Mouse (Mus musculus) kidney, embryonic 16.5 days (tissue): ENCODE results near the gene Ccl1. TPM values are rescaled to one million over a fixed set of nuclear protein-coding genes. Genes with fewer than 3 reads are reported as not detected.

ENCODE experiments used
- ATAC-seq: fragments of 200-750 bp; cut with Nextera tagmentation; 2 replicates; pipeline ENCODE4 v1.8.0; 2017; ENCODE audit warnings: moderate TSS enrichment; ENCODE audit not compliant: low FRiP score, low TSS enrichment
- H3K27ac ChIP-seq: fragments of 300-500 bp; sonication (generic); 2 replicates; pipeline ENCODE4 v1.5.1; 2014; ENCODE audit warnings: low read length
- H3K27me3 ChIP-seq: fragments of 300-500 bp; sonication (generic); 2 replicates; pipeline ENCODE4 v1.6.1; 2014; ENCODE audit warnings: low read length, control low read depth, mixed read lengths; ENCODE audit not compliant: insufficient read depth
- H3K36me3 ChIP-seq: fragments of 300-500 bp; sonication (generic); 2 replicates; pipeline ENCODE4 v1.6.1; 2014; ENCODE audit warnings: low read length, control low read depth, mixed read lengths; ENCODE audit not compliant: insufficient read depth
- H3K4me1 ChIP-seq: fragments of 300-500 bp; sonication (generic); 2 replicates; pipeline ENCODE4 v1.6.1; 2014; ENCODE audit warnings: low read length, control low read depth, mixed read lengths; ENCODE audit not compliant: insufficient read depth
- H3K4me2 ChIP-seq: fragments of 300-500 bp; sonication (generic); replicated peaks from 2 replicates; pipeline ENCODE4 v1.6.1; 2014; ENCODE audit warnings: low read depth, low read length
- H3K4me3 ChIP-seq: fragments of 300-500 bp; sonication (generic); 2 replicates; pipeline ENCODE4 v1.5.1; 2014; ENCODE audit warnings: mild to moderate bottlenecking, low read length
- H3K9ac ChIP-seq: fragments of 300-500 bp; sonication (generic); replicated peaks from 2 replicates; pipeline ENCODE4 v1.6.1; 2014; ENCODE audit warnings: low read length
- H3K9me3 ChIP-seq: fragments of 300-500 bp; sonication (generic); 2 replicates; pipeline ENCODE4 v1.6.1; 2016; ENCODE audit warnings: low read length, control low read depth
- WGBS: fragments of 180-500 bp; shearing (Covaris S2); extraction: QIAGEN DNeasy Blood & Tissue Kit; methylation state at CpG from one replicate; pipeline ENCODE4 v1.1.7; 2014; 5-methylcytosine and 5-hydroxymethylcytosine counted together
- polyA plus RNA-seq: library from polyadenylated mRNA; unstranded; fragments of >200 nt; fragmentation: Nextera tagmentation; extraction: Ambion mirVana; gene quantifications from 2 replicates; pipeline ENCODE4 v1.2.1, GENCODE M21; 2015

Ccl1 gene
- polyA plus RNA-seq: not detected in 2 replicates

DNA sequence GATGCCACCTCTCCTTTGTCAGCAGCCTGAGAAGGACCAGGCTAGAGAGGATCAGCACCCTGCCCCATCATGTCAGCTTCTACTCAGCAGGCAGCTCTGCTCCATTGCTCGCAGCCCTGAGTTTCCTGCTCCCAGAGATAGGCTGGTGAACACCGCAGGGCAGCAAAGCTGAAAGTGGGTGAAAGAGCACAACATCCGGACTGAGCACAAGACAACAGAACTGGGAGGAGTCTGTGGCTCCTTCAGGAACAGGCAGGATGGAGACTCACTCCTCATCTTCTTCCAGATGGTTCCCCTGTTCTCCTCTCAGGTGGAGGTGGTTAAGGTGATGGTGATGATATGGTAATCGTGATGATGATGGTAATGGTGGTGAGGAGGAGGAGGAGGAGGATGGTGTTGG is at the start of gene Ccl1:
Gene Ccl1, minus strand, starts transcription at position 101 of the 400 bp plus-strand sequence.
- H3K27ac ChIP-seq: no peak within 1 kb of the TSS
- no peaks in the 10 kb centered on the region for H3K9me3 ChIP-seq
- no peak within 1 kb of the TSS for H3K9ac ChIP-seq
- WGBS: 66% methylated on average over 4 of the region's 4 CpGs
- no peak for ATAC-seq
- H3K4me2 ChIP-seq: no peak within 1 kb of the TSS
- no peaks in the 10 kb centered on the region for H3K36me3 ChIP-seq
- no peak within 1 kb of the TSS for H3K4me3 ChIP-seq
- H3K27me3 ChIP-seq: no peaks in the 10 kb centered on the region
- no peaks in the 10 kb centered on the region for H3K4me1 ChIP-seq

DNA sequence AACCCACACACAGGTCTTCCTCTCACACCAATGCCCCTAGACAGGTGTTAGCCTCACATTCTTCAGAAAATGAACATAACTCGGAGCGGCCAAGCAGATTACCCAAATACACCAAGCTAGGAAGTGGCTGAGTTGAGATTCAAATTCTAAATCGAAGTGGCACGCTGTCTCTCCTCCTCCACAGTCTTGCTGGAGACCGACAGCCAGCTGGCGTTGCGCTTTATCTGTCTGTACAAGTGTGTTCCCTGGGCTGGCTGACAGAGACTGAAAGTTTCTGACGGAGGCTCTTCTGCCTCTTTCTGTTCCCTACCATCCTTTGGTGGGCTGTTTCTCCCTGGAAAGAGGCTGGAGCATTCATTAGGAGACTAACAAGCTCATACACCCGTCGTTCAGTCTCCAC is 45.5 kb upstream of the Ccl1 start:
- no peak overlapping the region for H3K4me3 ChIP-seq
- no peaks in the 10 kb centered on the region for H3K36me3 ChIP-seq
- H3K4me1 ChIP-seq: no peaks in the 10 kb centered on the region
- 85% methylated on average over 10 of the region's 10 CpGs for WGBS
- no peak for ATAC-seq
- peaks cover 6% of the 10 kb centered on the region; the same call in 1 of the 2 replicates for H3K27me3 ChIP-seq
- no peak overlapping the region for H3K27ac ChIP-seq
- H3K4me2 ChIP-seq: no peak overlapping the region
- H3K9ac ChIP-seq: no peak overlapping the region
- no peaks in the 10 kb centered on the region for H3K9me3 ChIP-seq

DNA sequence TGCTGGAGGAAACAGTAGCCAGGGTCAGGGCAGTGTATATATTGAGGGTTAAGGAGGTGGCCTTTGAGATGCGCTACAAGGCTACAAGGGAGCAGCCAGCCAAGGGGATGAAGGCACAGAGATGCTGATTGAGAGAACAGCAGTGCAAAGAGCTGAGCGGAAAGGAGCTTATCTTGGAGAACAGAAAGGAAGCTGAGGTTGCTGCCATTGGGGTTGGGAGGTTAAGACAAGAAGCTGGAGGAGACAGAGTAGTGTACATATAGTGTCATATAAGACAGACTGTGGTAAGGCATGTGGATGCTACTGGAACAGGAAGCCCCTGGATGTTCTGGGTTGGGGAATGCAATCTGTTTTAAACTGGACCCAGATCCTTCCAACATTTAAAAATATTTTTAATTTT is 35.4 kb upstream of the Ccl1 start:
- no peaks in the 10 kb centered on the region for H3K9me3 ChIP-seq
- no peaks in the 10 kb centered on the region for H3K36me3 ChIP-seq
- H3K4me1 ChIP-seq: peaks cover 21% of the 10 kb centered on the region
- H3K27me3 ChIP-seq: 0 out of 2 replicates have a peak, but pooled peaks cover 5% of the 10 kb centered on the region
- no peak overlapping the region for H3K4me3 ChIP-seq
- WGBS: 21% methylated on average over 2 of the region's 2 CpGs
- no peak for ATAC-seq
- no peak overlapping the region for H3K27ac ChIP-seq
- no peak overlapping the region for H3K4me2 ChIP-seq
- H3K9ac ChIP-seq: no peak overlapping the region

DNA sequence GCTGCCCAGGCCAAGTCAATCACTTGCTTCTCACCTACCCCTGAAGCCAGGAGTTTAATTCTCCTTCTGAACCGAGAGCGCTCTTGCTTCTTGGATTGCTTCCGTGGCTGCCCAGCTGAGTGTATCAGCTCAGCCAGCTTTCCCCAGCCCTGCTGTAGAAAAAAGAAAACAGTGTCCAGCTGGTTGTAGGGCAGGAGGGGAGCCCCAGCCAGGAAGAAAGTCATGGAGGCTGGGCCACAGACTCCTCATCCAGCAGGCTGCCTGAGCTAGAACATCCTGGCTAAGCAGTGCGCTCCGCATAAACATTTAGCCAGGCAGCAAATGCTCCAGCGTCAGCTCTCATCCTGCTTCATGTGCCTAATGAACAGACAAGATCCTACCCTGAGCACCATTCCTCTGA is 34.9 kb upstream of the Ccl1 start:
- Histone ChIP-seq H3K27ac (peak overlapping the region; percentile 49; the same call in 1 of the 2 replicates), H3K9me3 (no peaks in the 10 kb centered on the region), H3K36me3 (no peaks in the 10 kb centered on the region), H3K27me3 (0 out of 2 replicates have a peak, but pooled peaks cover 5% of the 10 kb centered on the region), H3K9ac (no peak overlapping the region), H3K4me3 (no peak overlapping the region), H3K4me1 (peaks cover 17% of the 10 kb centered on the region), H3K4me2 (0 out of 2 replicates have a peak overlapping the region, but pooled peaks have one; percentile 23)
- 10% methylated on average over 6 of the region's 6 CpGs for WGBS
- peak; percentile 61 for ATAC-seq

DNA sequence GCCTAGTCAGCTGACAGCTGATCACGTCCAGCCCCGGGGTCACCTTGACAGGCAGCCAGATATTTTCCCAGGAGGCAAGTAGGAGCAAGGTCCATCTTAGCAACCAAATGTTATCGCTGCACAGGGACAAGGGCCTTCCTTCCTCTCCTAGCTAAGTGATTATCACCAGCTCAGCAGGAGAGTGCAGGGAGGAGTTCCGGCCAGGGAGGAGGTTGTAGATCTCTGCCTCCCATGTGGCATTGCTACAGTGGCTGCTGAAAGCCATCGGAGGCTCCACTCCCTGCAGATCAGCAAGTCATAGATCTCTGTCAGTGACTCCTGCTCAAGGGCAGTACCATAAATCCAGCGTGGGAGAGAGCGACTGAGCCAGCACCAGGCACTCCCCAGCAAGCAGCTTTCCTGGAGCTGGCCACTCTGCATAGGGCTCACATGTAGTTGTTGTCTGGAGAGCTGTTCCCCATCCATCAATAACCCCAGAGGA is 34.5 kb upstream of the Ccl1 start:
- no peaks in the 10 kb centered on the region for H3K9me3 ChIP-seq
- peak overlapping the region; percentile 49; the same call in 1 of the 2 replicates for H3K27ac ChIP-seq
- peaks cover 17% of the 10 kb centered on the region for H3K4me1 ChIP-seq
- no peak overlapping the region for H3K4me3 ChIP-seq
- no peaks in the 10 kb centered on the region for H3K36me3 ChIP-seq
- 1% methylated on average over 7 of the region's 7 CpGs for WGBS
- H3K9ac ChIP-seq: no peak overlapping the region
- ATAC-seq: peak; percentile 96
- 0 out of 2 replicates have a peak, but pooled peaks cover 5% of the 10 kb centered on the region for H3K27me3 ChIP-seq
- 0 out of 2 replicates have a peak overlapping the region, but pooled peaks have one; percentile 23 for H3K4me2 ChIP-seq

DNA sequence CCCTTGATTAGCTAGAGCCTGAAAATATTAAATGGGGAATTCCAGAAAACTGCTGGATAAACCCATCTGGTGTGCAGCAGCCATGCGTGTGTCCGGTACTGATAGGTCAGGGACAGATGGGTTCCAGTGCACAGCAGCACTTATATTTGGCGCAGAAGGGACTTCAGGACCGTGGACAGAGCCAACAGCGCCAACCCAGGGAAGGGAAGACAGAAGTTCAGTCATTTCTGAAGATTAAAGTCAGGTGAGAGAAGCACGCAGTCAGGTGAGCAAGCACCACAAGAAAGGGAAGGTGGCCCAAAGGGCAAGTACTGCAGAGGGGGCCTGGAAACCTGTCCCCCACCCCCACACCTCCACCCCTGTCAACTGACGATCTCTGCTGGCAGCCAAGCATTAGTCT is 7.7 kb upstream of the Ccl1 start:
- Histone ChIP-seq H3K9me3 (no peaks in the 10 kb centered on the region), H3K4me3 (no peak overlapping the region), H3K4me1 (no peaks in the 10 kb centered on the region), H3K27me3 (no peaks in the 10 kb centered on the region), H3K27ac (no peak overlapping the region), H3K36me3 (no peaks in the 10 kb centered on the region), H3K9ac (no peak overlapping the region), H3K4me2 (no peak overlapping the region)
- 34% methylated on average over 7 of the region's 7 CpGs for WGBS
- ATAC-seq: no peak

DNA sequence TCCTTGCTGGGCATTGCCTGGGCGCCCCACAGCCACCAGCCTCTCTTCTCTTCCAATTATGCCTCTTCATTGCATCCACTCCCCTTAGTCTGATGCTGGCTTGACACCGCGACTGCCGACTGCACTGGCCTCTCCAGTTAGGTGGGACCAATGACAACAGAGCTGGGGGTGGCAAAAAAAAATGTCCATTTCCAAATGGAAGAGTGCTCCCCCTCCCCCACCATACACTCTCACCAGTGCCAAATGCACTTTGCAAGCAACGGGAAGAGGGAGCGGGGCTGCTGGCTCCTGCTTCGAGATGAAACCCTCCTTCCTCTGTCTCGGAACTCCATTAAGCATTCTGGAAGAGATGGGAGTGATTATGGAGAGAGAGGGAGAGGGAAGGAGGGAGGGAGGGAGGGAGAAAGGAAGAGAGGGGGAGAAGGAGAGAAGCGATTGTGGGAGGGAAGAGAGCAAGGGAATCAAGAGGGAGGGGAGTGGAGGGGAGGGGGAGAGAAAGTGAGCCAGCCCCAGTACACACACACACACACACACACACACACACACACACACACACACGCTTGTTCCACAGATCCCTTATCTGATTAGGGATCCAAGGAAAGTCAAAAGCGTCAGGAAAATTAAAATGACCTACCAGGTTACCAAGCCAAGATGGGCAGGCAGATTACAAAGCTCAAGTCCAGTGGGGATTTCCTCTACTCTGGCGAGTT is 5.0 kb upstream of the Ccl1 start:
- H3K4me2 ChIP-seq: no peak overlapping the region
- no peaks in the 10 kb centered on the region for H3K9me3 ChIP-seq
- H3K4me3 ChIP-seq: no peak overlapping the region
- no peak overlapping the region for H3K9ac ChIP-seq
- H3K36me3 ChIP-seq: no peaks in the 10 kb centered on the region
- H3K4me1 ChIP-seq: no peaks in the 10 kb centered on the region
- H3K27ac ChIP-seq: no peak overlapping the region
- no peaks in the 10 kb centered on the region for H3K27me3 ChIP-seq
- WGBS: 11% methylated on average over 12 of the region's 12 CpGs
- ATAC-seq: no peak

DNA sequence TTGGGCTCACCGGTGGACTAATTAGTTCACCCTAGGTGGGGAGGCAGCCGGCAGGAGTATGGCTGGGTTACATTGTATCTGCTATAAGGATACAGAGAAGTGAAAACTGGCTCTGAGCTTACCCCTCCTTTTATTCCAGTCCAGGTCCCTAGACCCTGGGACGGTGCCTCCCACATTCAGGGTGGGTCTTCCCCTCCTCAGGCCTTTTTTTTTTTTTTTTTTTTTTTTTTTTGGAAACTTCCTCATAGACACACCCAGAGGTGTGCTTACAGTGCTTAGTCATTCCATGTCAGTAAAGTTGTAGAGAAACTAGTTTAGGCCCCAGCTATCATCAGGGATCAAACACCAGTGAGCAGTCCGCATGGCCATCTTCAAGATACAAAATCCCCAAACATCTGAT is 7.6 kb downstream of the Ccl1 start:
- H3K27me3 ChIP-seq: no peaks in the 10 kb centered on the region
- no peak overlapping the region for H3K9ac ChIP-seq
- 80% methylated on average over 4 of the region's 4 CpGs for WGBS
- no peak overlapping the region for H3K4me2 ChIP-seq
- no peak overlapping the region for H3K4me3 ChIP-seq
- H3K9me3 ChIP-seq: no peaks in the 10 kb centered on the region
- H3K4me1 ChIP-seq: no peaks in the 10 kb centered on the region
- H3K27ac ChIP-seq: no peak overlapping the region
- ATAC-seq: no peak
- no peaks in the 10 kb centered on the region for H3K36me3 ChIP-seq

DNA sequence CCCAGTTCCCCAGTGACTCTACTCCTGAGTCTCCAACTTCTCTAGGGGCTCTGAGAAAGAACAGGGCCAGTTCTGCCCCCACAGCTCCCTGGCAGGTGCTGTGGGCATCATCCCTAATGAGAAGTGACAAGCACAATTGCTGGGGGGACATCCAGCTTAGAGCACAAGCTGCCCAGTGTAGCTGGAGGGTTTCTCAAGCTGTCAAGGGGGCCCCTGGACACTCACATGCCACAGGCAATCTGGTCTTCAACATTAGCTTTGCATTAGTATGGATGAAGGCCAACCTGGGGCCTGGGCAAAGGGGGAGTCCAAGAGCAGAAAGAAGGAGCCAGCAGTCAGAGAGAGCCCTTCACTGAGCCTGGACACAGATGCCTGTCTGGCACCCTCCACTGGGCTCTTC is 14.6 kb downstream of the Ccl1 start:
- Histone ChIP-seq H3K9ac (no peak overlapping the region), H3K4me1 (no peaks in the 10 kb centered on the region), H3K4me3 (no peak overlapping the region), H3K36me3 (no peaks in the 10 kb centered on the region), H3K27ac (no peak overlapping the region), H3K9me3 (peaks cover 4% of the 10 kb centered on the region; the same call in 1 of the 2 replicates), H3K27me3 (no peaks in the 10 kb centered on the region), H3K4me2 (no peak overlapping the region)
- ATAC-seq: no peak

DNA sequence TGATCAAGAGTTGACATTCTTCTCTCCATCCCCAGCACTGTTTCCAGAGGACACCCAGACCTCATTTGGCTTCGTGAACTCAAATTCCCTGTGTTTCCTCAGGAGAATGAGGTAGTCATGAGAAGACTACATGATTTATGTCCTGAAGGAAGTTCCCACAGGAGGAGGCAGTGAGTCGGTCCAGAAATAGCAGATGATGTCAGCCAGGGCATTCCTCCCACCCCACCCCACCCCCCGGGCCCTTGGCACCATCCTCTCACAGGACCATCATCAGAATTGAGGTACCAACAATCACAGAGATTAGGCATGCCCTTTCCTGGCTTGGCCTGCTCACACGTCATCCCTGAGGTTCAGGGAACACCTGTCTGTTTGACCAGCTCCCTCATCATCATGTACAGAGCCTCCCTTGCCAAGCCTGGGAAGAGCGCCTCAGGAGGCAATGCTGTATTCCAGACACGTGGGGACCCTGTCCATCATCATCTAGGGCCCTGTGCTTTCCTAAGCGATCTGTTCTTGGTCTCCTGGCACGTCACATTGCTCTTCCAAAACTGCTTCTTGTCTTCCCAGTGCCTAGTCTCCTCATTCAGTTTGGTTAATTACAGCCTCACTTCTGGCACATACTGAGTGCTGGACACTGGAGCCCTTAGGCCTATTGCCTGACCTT is 31.2 kb downstream of the Ccl1 start:
- H3K36me3 ChIP-seq: no peaks in the 10 kb centered on the region
- no peak for ATAC-seq
- no peak overlapping the region for H3K9ac ChIP-seq
- H3K9me3 ChIP-seq: no peaks in the 10 kb centered on the region
- H3K27ac ChIP-seq: no peak overlapping the region
- WGBS: 58% methylated on average over 8 of the region's 8 CpGs
- no peak overlapping the region for H3K4me3 ChIP-seq
- no peak overlapping the region for H3K4me2 ChIP-seq
- H3K4me1 ChIP-seq: no peaks in the 10 kb centered on the region
- H3K27me3 ChIP-seq: no peaks in the 10 kb centered on the region
